In genomic region chr2:113397340-113398019, GRCm38 (mm10) we compare ENCODE assay signal across 8 mouse cellular contexts.
DNase-seq lines count a peak whose midpoint lies in the region; ATAC-seq and TF ChIP-seq lines count a peak whose summit lies in the region.

No protein-coding gene starts in this region.

- peak; percentile 88 for ATAC-seq in intestine, embryonic 16.5 days
- ATAC-seq in neural tube, embryonic 14.5 days (ENCODE audit: low read depth) = peak; percentile 66; the same call in 1 of the 2 replicates
- ATAC-seq in activated CD4-positive, CD25-positive, alpha-beta regulatory T cell, adult 4 months = no peak

- no peaks in the 10 kb centered on the region for H3K27me3 ChIP-seq in intestine, embryonic 16.5 days (replicated peaks; ENCODE audit: control insufficient read depth, insufficient read depth, low read length)
- no peaks in the 10 kb centered on the region for H3K27me3 ChIP-seq in neural tube, embryonic 14.5 days (ENCODE audit: control insufficient read depth, insufficient read depth, low read length)

- TF ChIP-seq CTCF in left cerebral cortex, adult 2 months (IDR thresholded peaks at IDR 0.05) = no peak
- no peak for TF ChIP-seq CTCF in gastrocnemius, adult 2 months (IDR thresholded peaks at IDR 0.05)

- intact Hi-C loops in left cerebral cortex, adult 2 months (cut with DNase I) = loop anchor here (1.0 to 10.0 kb wide), 2 partner anchors 92 to 427 kb away; partner anchors contain the start of gene Scg5
- intact Hi-C loops in left cerebral cortex, postnatal 36 days (cut with DNase I) = loop anchor here (5.0 kb wide), 1 partner anchor 90 kb away; no protein-coding TSS in a partner anchor
- intact Hi-C loops in gastrocnemius, adult 2 months (cut with DNase I) = no loop called here

- peak overlapping the region; percentile 7 for H3K4me2 ChIP-seq in intestine, embryonic 16.5 days (ENCODE audit: low read depth, low read length)
- H3K4me2 ChIP-seq in neural tube, embryonic 14.5 days (ENCODE audit: low read depth, low read length) = 0 out of 2 replicates have a peak overlapping the region, but pooled peaks have one; percentile 2

- peak in 1 of 2 experiments; percentile 66 for DNase-seq in left cerebral cortex, adult 2 months (ENCODE audit: extremely low spot score in 1 of 2, low spot score in 2 of 2)
- DNase-seq in left cerebral cortex, postnatal 36 days (ENCODE audit: low spot score in 2 of 2) = no peak
- peak; percentile 72 for DNase-seq in adrenal gland, postnatal 14 days
- peak; percentile 65 for DNase-seq in gastrocnemius, adult 2 months
- DNase-seq in liver = peak; percentile 65

- H3K9me3 ChIP-seq in intestine, embryonic 16.5 days (ENCODE audit: control insufficient read depth, low read length) = no peaks in the 10 kb centered on the region
- H3K9me3 ChIP-seq in neural tube, embryonic 14.5 days (ENCODE audit: control insufficient read depth, low read length) = no peaks in the 10 kb centered on the region

- 8% methylated on average over 7 of the region's 7 CpGs for WGBS in intestine, embryonic 16.5 days
- WGBS in neural tube, embryonic 14.5 days = 7% methylated on average over 7 of the region's 7 CpGs

- peak overlapping the region; percentile 41; the same call in 1 of the 2 replicates for H3K27ac ChIP-seq in left cerebral cortex, adult 2 months
- no peak overlapping the region for H3K27ac ChIP-seq in gastrocnemius, adult 2 months
- H3K27ac ChIP-seq in intestine, embryonic 16.5 days (ENCODE audit: low read length) = peak overlapping the region; percentile 86
- H3K27ac ChIP-seq in neural tube, embryonic 14.5 days (ENCODE audit: low read depth, low read length) = no peak overlapping the region

- 0 out of 2 replicates have a peak overlapping the region, but pooled peaks have one; percentile 30 for H3K9ac ChIP-seq in intestine, embryonic 16.5 days (ENCODE audit: low read depth, low read length)
- H3K9ac ChIP-seq in neural tube, embryonic 14.5 days (replicated peaks; ENCODE audit: low read depth, low read length) = no peak overlapping the region

- H3K4me3 ChIP-seq in left cerebral cortex, adult 2 months = no peak overlapping the region
- no peak overlapping the region for H3K4me3 ChIP-seq in gastrocnemius, adult 2 months
- H3K4me3 ChIP-seq in intestine, embryonic 16.5 days (ENCODE audit: low read length) = no peak overlapping the region
- no peak overlapping the region for H3K4me3 ChIP-seq in neural tube, embryonic 14.5 days (ENCODE audit: low read depth, low read length)

- peaks cover 17% of the 10 kb centered on the region for H3K4me1 ChIP-seq in intestine, embryonic 16.5 days (ENCODE audit: control insufficient read depth, insufficient read depth, low read length)
- H3K4me1 ChIP-seq in neural tube, embryonic 14.5 days (ENCODE audit: control insufficient read depth, insufficient read depth, low read length) = no peaks in the 10 kb centered on the region

- no peaks in the 10 kb centered on the region for H3K36me3 ChIP-seq in intestine, embryonic 16.5 days (ENCODE audit: control insufficient read depth, insufficient read depth, low read length)
- no peaks in the 10 kb centered on the region for H3K36me3 ChIP-seq in neural tube, embryonic 14.5 days (ENCODE audit: control insufficient read depth, insufficient read depth, low read length)

Comparison
In these comparisons a context has a peak if more than half of its experiments do, and no peak if none do; other contexts are left out.
1. DNase-seq: peak in adrenal gland, postnatal 14 days (single experiment), gastrocnemius, adult 2 months (single experiment) and liver (single experiment); none in left cerebral cortex, postnatal 36 days (0 of 2).
2. H3K27ac ChIP-seq: peak in left cerebral cortex, adult 2 months (single experiment) and intestine, embryonic 16.5 days (single experiment); none in gastrocnemius, adult 2 months (single experiment) and neural tube, embryonic 14.5 days (single experiment).